Mouse (Mus musculus): Measurements from ENCODE around the gene Sort1. TPM values are rescaled to one million over a fixed set of nuclear protein-coding genes. Genes with fewer than 3 reads are reported as not detected.

Sort1 gene
- total RNA-seq, 4 experiments from 2014 or later = 50.2 to 56.6 (median 53.5) TPM

Other genes with a start within 250 kb of the Sort1 start
- 10 to 100 TPM; 11.7 to 18.7 (median 14.1) TPM for gene Gstm4, start 239.2 kb upstream of the Sort1 start, total RNA-seq (2022)
- 1 to 10 TPM; 3.1 to 4.4 (median 3.6) TPM for gene Ampd2, start 197.4 kb upstream of the Sort1 start, total RNA-seq (2022)
- gene Gnat2, start 191.3 kb upstream of the Sort1 start, total RNA-seq (2022) = 1 to 10 TPM in 1 of 4 experiments, under 1 TPM in 3; 0.62 to 1.1 (median 0.82) TPM
- 10 to 100 TPM in 3 of 4 experiments, 1 to 10 TPM in 1; 7.7 to 11.5 (median 10.5) TPM for gene Gnai3, start 137.9 kb upstream of the Sort1 start, total RNA-seq (2022)
- gene Gpr61, start 129.2 kb upstream of the Sort1 start, total RNA-seq (2022) = not detected
- gene Amigo1, start 97.7 kb upstream of the Sort1 start, total RNA-seq (2022) = 10 to 100 TPM; 30.3 to 36.5 (median 32.6) TPM
- gene Cyb561d1, start 82.9 kb upstream of the Sort1 start, total RNA-seq (2022) = 1 to 10 TPM; 3.0 to 3.8 (median 3.4) TPM
- 1 to 10 TPM; 5.9 to 7.4 (median 6.6) TPM for gene Atxn7l2, start 73.1 kb upstream of the Sort1 start, total RNA-seq (2022)
- gene Sypl2, start 57.4 kb upstream of the Sort1 start, total RNA-seq (2022) = 100 to 1,000 TPM; 240 to 296 (median 244) TPM
- 10 to 100 TPM; 57.8 to 63.3 (median 60.8) TPM for gene Psma5, start 27.2 kb upstream of the Sort1 start, total RNA-seq (2022)
- gene Mybphl, start 80.8 kb downstream of the Sort1 start, total RNA-seq (2022) = not detected
- gene Psrc1, start 99.8 kb downstream of the Sort1 start, total RNA-seq (2022) = not detected
- 10 to 100 TPM in 2 of 4 experiments, 1 to 10 TPM in 2; 8.9 to 12.5 (median 9.6) TPM for gene Celsr2, start 131.5 kb downstream of the Sort1 start, total RNA-seq (2022)
- 100 to 1,000 TPM; 106 to 124 (median 111) TPM for gene Sars, start 161.1 kb downstream of the Sort1 start, total RNA-seq (2022)